Mouse (Mus musculus): Measurements from ENCODE around the gene Slc35a2.
"Not testable (repeated sequence)": the region's sequence is repeated elsewhere in the genome, so short reads cannot be mapped to it uniquely, and the experiment has no call there.

The Slc35a2 gene

GRCm38 (mm10) chrX:7907735-7908134 lies 23.9 kb downstream of the Slc35a2 start, which contains the start of gene Gm10491:
Gm10491 (minus strand) TSS chrX:7907835.
- no peak for DNase-seq (ENCODE audit: low spot score)

DNA sequence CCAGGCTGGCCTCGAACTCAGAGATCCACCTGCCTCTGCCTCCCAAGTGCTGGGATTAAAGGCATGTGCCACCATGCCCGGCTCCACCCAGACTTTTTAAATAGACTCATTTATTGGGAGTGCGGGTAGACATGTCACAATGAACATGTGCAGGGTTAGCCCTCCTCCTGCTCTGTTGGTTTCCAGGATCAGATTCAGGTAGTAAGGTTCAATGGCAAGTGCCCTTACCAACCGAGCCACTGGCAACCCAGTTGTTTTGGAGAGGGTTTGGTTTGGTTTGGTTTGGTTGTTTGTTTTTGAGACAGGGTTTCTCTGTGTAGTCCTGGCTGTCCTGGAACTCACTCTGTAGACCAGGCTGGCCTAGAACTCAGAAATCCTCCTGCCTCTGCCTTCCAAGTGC lies 25.4 kb downstream of the Slc35a2 start, which contains the start of gene Gm10490:
Gene Gm10490 (plus strand): TSS at position 301 of the 400 bp plus-strand sequence.
- not testable (repeated sequence) for DNase-seq (ENCODE audit: low spot score)

DNA sequence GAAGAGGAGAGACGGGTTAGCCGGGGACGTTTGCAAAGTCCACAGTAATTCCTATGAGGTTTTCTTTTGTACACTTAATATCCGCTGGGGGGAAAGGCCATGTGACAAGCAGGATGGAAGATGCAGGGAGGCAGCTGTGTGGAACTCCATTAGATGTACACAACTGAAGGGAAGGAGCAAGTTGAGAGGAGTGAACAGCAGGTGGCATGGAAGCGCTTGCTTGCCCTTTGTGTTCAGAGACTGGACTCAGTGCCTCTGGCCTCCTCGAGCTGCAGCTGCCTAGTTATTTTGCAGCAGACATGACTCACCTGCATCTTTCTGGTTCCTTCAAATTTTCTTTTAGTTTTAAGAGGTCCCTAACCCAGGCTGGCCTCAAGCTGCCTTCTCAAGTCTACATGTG lies 26.6 kb downstream of the Slc35a2 start:
- no peak for DNase-seq (ENCODE audit: low spot score)

GRCm38 (mm10) chrX:7915669-7916068 lies 31.8 kb downstream of the Slc35a2 start:
- not testable (repeated sequence) for DNase-seq (ENCODE audit: low spot score)

DNA sequence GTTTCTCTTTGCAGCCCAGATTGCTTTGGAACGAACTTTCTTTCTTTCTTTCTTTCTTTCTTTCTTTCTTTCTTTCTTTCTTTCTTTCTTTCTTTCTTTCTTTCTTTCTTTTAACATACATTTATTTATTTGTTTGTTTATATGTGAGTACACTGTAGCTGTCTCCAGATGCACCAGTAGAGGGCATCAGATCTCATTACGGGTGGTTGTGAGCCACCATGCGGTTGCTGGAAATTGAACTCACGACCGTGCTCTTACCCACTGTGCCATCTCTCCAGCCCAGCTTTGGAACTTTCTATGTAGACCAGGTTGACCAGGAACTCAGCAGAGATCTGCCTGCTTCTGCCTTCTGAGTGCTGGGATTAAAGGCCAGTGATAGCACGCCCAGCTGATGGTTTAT lies 34.1 kb downstream of the Slc35a2 start:
- not testable (repeated sequence) for DNase-seq (ENCODE audit: low spot score)

GRCm38 (mm10) chrX:7919601-7920383 lies 36.0 kb downstream of the Slc35a2 start, which contains the start of gene Pcsk1n:
Pcsk1n (plus strand) TSS chrX:7919822.
- no peak for DNase-seq (ENCODE audit: low spot score)

DNA sequence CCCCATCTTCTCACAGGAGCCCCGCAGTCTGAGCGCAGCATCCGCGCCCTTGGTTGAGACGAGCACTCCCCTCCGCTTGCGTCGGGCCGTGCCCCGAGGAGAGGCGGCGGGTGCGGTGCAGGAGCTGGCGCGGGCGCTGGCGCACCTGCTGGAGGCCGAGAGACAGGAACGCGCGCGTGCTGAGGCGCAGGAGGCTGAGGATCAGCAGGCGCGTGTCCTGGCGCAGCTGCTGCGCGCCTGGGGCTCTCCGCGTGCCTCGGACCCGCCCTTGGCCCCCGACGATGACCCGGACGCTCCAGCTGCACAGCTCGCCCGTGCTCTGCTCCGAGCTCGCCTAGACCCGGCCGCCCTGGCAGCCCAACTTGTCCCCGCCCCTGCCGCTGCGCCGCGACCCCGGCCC lies 38.2 kb downstream of the Slc35a2 start:
- DNase-seq (ENCODE audit: low spot score), result no peak

GRCm38 (mm10) chrX:7926266-7926665 lies 42.4 kb downstream of the Slc35a2 start:
- DNase-seq (ENCODE audit: low spot score), result no peak

GRCm38 (mm10) chrX:7927116-7927515 lies 43.3 kb downstream of the Slc35a2 start:
- DNase-seq (ENCODE audit: low spot score), result no peak

DNA sequence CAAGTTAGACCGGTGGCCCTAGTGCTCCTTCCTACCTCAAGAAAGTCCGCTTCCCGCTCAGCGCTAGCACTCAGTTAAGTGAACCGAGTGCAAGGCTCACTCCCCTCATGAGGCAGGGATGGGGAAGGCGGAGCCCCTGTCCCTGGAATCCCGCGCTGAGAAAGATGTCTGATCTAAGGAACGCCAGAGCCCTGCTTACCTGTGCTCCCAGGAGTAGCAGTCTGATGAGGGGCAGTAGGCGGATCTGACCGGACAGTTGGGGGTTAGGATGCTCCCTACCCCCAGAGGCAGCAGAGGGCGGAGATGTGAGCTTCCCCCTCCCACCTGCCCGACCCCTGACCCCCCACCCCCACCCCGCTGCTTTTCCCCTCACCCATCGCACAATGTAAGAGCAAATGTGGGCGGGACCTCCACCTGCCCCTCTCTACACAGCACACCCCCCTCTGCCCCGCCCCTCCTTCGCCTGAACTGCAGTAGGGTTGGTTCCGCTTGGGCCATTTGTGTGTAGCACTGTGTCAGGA lies 44.5 kb downstream of the Slc35a2 start, which contains the start of gene Eras:
Gene Eras (minus strand): TSS at position 338 of the 521 bp plus-strand sequence.
- DNase-seq (ENCODE audit: low spot score), result no peak

GRCm38 (mm10) chrX:7936874-7937273 lies 53.0 kb downstream of the Slc35a2 start:
- no peak for DNase-seq (ENCODE audit: low spot score)

DNA sequence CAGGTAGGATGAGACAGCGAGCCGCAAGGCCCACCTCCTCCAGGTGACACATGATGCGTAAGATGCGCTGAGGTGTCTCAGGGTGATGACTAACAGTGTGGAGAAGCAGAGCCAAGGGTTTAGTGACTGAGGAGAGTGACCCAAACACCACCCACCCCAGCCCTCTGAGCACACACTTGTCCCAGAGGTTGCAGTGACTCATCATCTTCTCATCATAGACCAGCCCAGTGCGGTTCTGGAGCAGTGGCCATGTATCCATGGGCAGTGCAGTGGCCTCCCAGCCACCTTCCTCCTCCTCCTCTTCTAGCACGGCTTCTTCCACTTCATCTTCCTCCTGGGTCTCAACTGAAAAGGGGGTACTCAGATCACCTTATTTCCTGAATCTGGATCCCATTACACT lies 53.8 kb downstream of the Slc35a2 start:
- no peak for DNase-seq (ENCODE audit: low spot score)
